Mouse (Mus musculus) ES-Bruce4 (cell line): ENCODE results near the gene Osbpl9.

Source experiments
- CTCF ChIP-seq: IDR thresholded peaks from one replicate; pipeline ENCODE4 v1.8.1; 2011; ENCODE audit warnings: low read depth, low read length
- EP300 ChIP-seq: IDR thresholded peaks from 2 replicates; pipeline ENCODE4 v1.6.1; 2011; ENCODE audit warnings: low read depth, low read length; ENCODE audit not compliant: insufficient read depth

DNA sequence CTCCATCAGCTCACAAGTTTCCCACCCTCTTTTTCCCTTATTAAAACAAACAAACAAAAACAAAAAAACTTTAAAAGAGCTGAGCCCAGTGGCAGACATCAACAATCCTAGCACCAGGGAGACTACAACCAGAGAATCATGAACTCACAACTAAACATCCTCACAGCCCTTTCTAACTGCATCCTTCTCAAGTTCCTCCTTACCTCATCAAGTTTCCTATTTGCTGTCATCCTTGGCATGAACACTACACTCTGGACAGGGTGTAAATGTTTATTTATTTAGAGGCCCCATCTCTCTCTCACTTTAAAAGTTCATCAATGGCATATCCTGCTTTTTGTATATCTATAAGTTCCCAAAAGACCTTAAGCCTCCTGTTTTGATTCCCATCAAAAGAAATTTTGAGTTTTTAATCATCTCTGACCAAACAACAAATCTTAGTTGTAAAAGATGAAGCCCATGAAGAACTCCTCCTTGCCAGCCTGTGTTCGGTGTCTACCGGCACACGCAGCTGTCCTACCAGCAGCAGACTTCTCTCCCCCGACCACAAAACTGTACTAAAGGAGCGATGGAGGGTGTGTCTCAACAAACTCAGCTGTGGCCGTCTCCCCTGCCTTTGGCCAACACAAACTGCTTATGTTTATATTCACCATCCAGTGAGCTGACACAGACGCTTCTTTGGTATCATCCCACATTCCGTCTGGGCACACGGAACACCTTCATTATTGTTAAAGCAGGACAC is 98.8 kb downstream of the Osbpl9 start:
- no peak for TF ChIP-seq CTCF
- TF ChIP-seq EP300: no peak
